Mouse (Mus musculus) liver, embryonic 16.5 days (tissue): ENCODE results near the gene Lrrc23. TPM values are rescaled to one million over a fixed set of nuclear protein-coding genes. Genes with fewer than 3 reads are reported as not detected.

Experiments
- ATAC-seq: fragments of 200-750 bp; cut with Nextera tagmentation; 2 replicates; pipeline ENCODE4 v1.8.0; 2017; ENCODE audit warnings: low read depth, mild to moderate bottlenecking, moderate number of reproducible peaks, moderate library complexity
- H3K27ac ChIP-seq: fragments of 300-500 bp; sonication (generic); 2 replicates; pipeline ENCODE4 v1.5.1; 2014; ENCODE audit warnings: mild to moderate bottlenecking, low read length
- H3K27me3 ChIP-seq: fragments of 300-500 bp; sonication (generic); 2 replicates; pipeline ENCODE4 v1.6.1; 2014; ENCODE audit warnings: low read depth, low read length, mixed read lengths; ENCODE audit not compliant: control insufficient read depth, insufficient read depth
- H3K36me3 ChIP-seq: fragments of 300-500 bp; sonication (generic); 2 replicates; pipeline ENCODE4 v1.6.1; 2014; ENCODE audit warnings: mild to moderate bottlenecking; ENCODE audit not compliant: control insufficient read depth, insufficient read depth
- H3K4me1 ChIP-seq: fragments of 300-500 bp; sonication (generic); 2 replicates; pipeline ENCODE4 v1.6.1; 2014; ENCODE audit warnings: low read depth, low read length, mixed read lengths; ENCODE audit not compliant: control insufficient read depth
- H3K4me2 ChIP-seq: fragments of 300-500 bp; sonication (generic); 2 replicates; pipeline ENCODE4 v1.6.1; 2014; ENCODE audit warnings: low read depth, low read length, mixed read lengths
- H3K4me3 ChIP-seq: fragments of 300-500 bp; sonication (generic); 2 replicates; pipeline ENCODE4 v1.5.1; 2014; ENCODE audit warnings: low read depth, mild to moderate bottlenecking, low read length
- H3K9ac ChIP-seq: fragments of 300-500 bp; sonication (generic); 2 replicates; pipeline ENCODE4 v1.6.1; 2014; ENCODE audit warnings: low read depth, low read length
- H3K9me3 ChIP-seq: fragments of 300-500 bp; sonication (generic); replicated peaks from 2 replicates; pipeline ENCODE4 v1.6.1; 2016; ENCODE audit warnings: low read length; ENCODE audit not compliant: control insufficient read depth
- WGBS: fragments of 180-500 bp; shearing (Covaris S2); extraction: QIAGEN DNeasy Blood & Tissue Kit; methylation state at CpG from one replicate; pipeline ENCODE4 v1.1.7; 2014; ENCODE audit not compliant: insufficient replicate concordance; 5-methylcytosine and 5-hydroxymethylcytosine counted together
- polyA plus RNA-seq: library from polyadenylated mRNA; unstranded; fragments of >200 nt; fragmentation: Nextera tagmentation; extraction: Ambion mirVana; gene quantifications from 2 replicates; pipeline ENCODE4 v1.2.1, GENCODE M21; 2015

Gene Lrrc23
- polyA plus RNA-seq, 1 experiment from 2014 or later, result not detected

DNA sequence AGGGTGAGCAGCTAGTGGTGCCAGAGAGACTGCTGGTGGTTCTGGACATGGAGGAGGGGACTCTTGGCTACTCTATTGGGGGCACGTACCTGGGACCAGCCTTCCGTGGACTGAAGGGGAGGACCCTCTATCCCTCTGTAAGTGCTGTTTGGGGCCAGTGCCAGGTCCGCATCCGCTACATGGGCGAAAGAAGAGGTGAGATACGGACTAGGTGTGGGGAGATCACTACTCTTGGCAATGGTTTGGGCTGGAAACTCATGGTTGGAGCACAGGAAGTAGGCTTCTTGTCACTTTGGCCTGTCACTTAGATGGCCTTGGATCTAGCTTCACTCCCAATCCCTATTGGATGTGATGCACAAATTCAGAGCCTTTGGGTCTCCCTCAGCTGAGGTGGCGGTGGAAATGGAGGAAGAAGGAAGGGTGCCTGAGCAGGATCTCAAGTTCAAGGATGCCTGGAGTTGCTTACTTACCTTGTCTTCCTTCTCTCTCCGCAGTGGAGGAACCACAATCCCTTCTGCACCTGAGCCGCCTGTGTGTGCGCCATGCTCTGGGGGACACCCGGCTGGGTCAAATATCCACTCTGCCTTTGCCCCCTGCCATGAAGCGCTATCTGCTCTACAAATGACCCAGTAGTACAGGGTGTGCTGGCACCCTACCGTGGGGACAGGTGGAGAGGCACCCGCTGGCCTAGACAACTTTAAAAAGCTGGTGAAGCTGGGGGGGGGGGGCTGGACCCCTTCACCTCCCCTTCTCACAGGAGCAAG is 30.4 kb upstream of the Lrrc23 start:
- Histone ChIP-seq H3K27ac (peak overlapping the region; percentile 93), H3K36me3 (peaks cover 12% of the 10 kb centered on the region), H3K27me3 (no peaks in the 10 kb centered on the region), H3K9ac (peak overlapping the region; percentile 87), H3K9me3 (no peaks in the 10 kb centered on the region), H3K4me1 (peaks cover 63% of the 10 kb centered on the region), H3K4me3 (peak overlapping the region; percentile 88), H3K4me2 (peak overlapping the region; percentile 99)
- ATAC-seq, result no peak
- WGBS, result 44% methylated on average over 14 of the region's 14 CpGs

GRCm38 (mm10) chr6:124809052-124809774 is 29.7 kb upstream of the Lrrc23 start:
- Histone ChIP-seq H3K4me3 (peak overlapping the region; percentile 88), H3K4me2 (peak overlapping the region; percentile 99), H3K9me3 (no peaks in the 10 kb centered on the region), H3K4me1 (peaks cover 61% of the 10 kb centered on the region), H3K27ac (peak overlapping the region; percentile 93), H3K27me3 (no peaks in the 10 kb centered on the region), H3K36me3 (peaks cover 12% of the 10 kb centered on the region), H3K9ac (peak overlapping the region; percentile 87)
- ATAC-seq, result peak; percentile 31
- whole genome bisulfite sequencing, result under 1% methylated on average over 35 of the region's 35 CpGs

DNA sequence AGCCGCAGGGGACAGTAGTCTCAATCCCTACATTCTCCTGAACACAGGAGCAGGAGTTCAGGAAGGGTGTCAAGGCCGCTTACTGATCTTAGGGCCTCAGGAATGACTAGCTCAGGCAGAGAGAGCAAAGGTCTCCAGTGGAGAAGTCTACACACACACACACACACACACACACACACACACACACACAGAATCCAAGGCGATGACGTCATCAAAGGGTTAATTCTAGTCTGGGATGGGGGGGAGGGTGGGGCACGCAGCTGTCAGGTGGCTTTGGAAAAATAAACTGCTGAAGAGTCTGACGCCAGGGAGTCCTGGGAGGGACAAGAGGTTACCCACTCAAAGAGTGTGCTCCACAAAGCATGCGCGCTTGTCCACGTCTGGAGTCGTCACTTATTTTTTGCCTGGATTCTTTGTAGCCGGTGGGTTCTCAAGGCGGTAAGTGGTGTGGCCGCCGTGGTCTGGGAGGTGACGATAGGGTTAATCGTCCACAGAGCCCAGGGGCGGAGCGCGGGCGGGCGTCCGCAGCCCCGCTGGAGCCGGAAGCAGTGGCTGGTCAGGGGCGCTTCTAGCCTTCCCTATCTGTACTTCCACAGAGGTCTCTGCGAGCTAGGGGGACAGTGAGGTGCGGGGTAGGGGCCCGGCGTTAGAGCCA is 29.0 kb upstream of the Lrrc23 start, which contains the start of gene Spsb2:
Spsb2 (plus strand) TSS at position 304 of the 655 bp plus-strand sequence.
- Histone ChIP-seq H3K9ac (peak within 1 kb of the TSS; percentile 87), H3K4me1 (peaks cover 60% of the 10 kb centered on the region), H3K36me3 (peaks cover 12% of the 10 kb centered on the region), H3K4me3 (peak within 1 kb of the TSS; percentile 88), H3K27ac (peak within 1 kb of the TSS; percentile 93), H3K4me2 (peak within 1 kb of the TSS; percentile 99), H3K27me3 (no peaks in the 10 kb centered on the region), H3K9me3 (no peaks in the 10 kb centered on the region)
- WGBS, result 3% methylated on average over 29 of the region's 29 CpGs
- peak; percentile 60 for ATAC-seq

- Histone ChIP-seq H3K9ac (peak overlapping the region; percentile 87), H3K27me3 (no peaks in the 10 kb centered on the region), H3K9me3 (no peaks in the 10 kb centered on the region), H3K27ac (peak overlapping the region; percentile 93), H3K36me3 (peaks cover 12% of the 10 kb centered on the region), H3K4me3 (peak overlapping the region; percentile 88), H3K4me1 (peaks cover 56% of the 10 kb centered on the region), H3K4me2 (peak overlapping the region; percentile 99)
- no peak for ATAC-seq
- WGBS, result 55% methylated on average over 6 of the region's 6 CpGs
Observed at GRCm38 (mm10) chr6:124807986-124808357, 28.4 kb upstream of the Lrrc23 start.

DNA sequence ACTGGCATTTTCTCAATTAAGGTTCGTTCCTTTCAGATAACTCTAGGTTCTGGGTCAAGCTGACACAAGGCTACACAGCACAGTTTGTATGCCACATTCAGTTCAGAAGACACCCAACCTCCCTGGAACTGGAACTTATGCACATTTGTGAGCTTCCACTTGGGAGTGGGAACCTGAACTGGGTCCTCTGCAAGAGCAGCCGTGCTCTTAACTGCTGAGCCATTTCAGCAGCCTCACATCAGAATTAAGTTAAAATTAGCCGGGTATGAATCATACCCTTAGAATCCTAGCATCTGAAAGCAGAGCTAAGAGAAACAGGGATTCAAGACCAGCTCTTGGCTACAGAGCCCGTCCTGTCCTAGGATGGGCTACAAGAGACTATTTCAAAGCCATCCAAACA is 27.8 kb upstream of the Lrrc23 start:
- Histone ChIP-seq H3K27me3 (no peaks in the 10 kb centered on the region), H3K9ac (no peak overlapping the region), H3K36me3 (peaks cover 12% of the 10 kb centered on the region), H3K4me3 (no peak overlapping the region), H3K9me3 (no peaks in the 10 kb centered on the region), H3K4me1 (peaks cover 53% of the 10 kb centered on the region), H3K4me2 (no peak overlapping the region), H3K27ac (no peak overlapping the region)
- WGBS, result 71% methylated on average over 4 of the region's 4 CpGs
- no peak for ATAC-seq

DNA sequence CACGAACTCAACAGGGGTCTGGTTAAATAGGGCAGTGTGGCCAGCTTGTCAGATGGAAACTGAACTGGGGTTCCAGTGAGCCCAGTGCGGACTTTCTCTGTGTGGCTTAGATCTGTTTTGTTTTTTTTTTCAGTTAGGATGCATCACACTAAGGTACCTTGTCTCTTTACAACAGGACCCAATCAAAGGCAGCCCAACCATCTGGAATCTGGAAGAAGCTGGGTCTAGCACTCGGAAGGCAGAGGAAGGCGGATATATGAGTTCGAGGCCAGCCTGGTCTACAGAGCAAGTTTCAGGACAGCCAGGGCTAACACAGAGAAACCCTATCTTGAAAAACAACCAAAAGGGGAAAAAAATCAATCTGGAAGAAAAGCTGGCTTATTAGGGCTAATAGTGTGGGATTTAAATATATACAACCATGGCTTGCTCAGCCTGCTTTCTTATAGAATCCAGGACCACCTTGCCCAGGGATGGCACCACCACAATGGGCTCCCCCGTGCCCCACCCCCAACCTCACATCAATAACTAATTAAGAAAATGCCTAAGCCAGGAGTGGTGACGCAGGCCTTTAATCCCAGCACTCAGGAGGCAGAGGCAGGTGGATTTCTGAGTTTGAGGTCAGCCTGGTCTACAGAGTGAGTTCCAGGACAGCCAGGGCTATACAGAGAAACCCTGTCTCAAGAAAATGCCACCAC is 27.1 kb upstream of the Lrrc23 start:
- Histone ChIP-seq H3K9ac (no peak overlapping the region; the same call in 1 of the 2 replicates), H3K36me3 (peaks cover 5% of the 10 kb centered on the region), H3K4me3 (peak overlapping the region; percentile 63), H3K27ac (peak overlapping the region; percentile 88), H3K4me1 (peaks cover 46% of the 10 kb centered on the region), H3K4me2 (peak overlapping the region; percentile 89), H3K27me3 (no peaks in the 10 kb centered on the region), H3K9me3 (no peaks in the 10 kb centered on the region)
- 76% methylated on average over 7 of the region's 7 CpGs for WGBS
- ATAC-seq, result no peak

- peak; percentile 77 for ATAC-seq
- H3K4me2 ChIP-seq, result peak overlapping the region; percentile 89
- no peaks in the 10 kb centered on the region for H3K27me3 ChIP-seq
- peak overlapping the region; percentile 88 for H3K27ac ChIP-seq
- H3K4me1 ChIP-seq, result peaks cover 45% of the 10 kb centered on the region
- peak overlapping the region; percentile 63 for H3K4me3 ChIP-seq
- H3K36me3 ChIP-seq, result no peaks in the 10 kb centered on the region
- no peaks in the 10 kb centered on the region for H3K9me3 ChIP-seq
- H3K9ac ChIP-seq, result peak overlapping the region; percentile 56
- 2% methylated on average over 34 of the region's 34 CpGs for WGBS
Observed at GRCm38 (mm10) chr6:124805341-124806321, 26.1 kb upstream of the Lrrc23 start.

DNA sequence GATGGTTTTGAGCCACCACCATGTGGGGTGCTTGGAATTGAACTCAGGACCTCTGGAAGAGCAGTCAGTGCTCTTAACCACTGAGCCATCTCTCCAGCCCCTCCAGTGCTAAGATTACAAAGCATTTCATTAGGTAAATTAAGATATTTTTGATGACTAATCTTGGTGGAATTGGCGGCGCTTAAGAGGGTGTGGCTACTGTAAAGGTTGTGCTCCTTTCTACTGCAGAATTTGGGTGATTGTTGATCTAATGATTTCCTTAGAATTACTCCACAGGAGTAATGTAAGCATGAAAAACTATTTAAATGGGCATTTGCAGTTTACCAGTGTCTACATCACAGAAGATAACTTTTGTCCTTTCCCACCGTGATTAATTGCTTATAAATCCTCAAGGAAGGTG is 24.8 kb upstream of the Lrrc23 start:
- 41% methylated on average over 3 of the region's 3 CpGs for WGBS

More for the DNA sequence above, 24.8 kb upstream of the Lrrc23 start:
- H3K4me2 ChIP-seq, result no peak overlapping the region
- ATAC-seq, result no peak
- H3K4me1 ChIP-seq, result peaks cover 36% of the 10 kb centered on the region
- H3K27me3 ChIP-seq, result no peaks in the 10 kb centered on the region
- H3K9me3 ChIP-seq, result no peaks in the 10 kb centered on the region
- no peaks in the 10 kb centered on the region for H3K36me3 ChIP-seq
- no peak overlapping the region for H3K4me3 ChIP-seq
- H3K9ac ChIP-seq, result no peak overlapping the region
- H3K27ac ChIP-seq, result no peak overlapping the region
